Mouse (Mus musculus) c-Kit-positive CD71-positive TER-119-negative erythroid progenitor cells, embryonic 14.5 days (primary cell): ENCODE data around the gene Gm43191.
"Not testable (repeated sequence)": the region's sequence is repeated elsewhere in the genome, so short reads cannot be mapped to it uniquely, and the experiment has no call there.

Source experiments
- DNase-seq: peaks from one replicate; pipeline ENCODE4 v3.0.0-alpha.2; 2013; ENCODE audit warnings: low read depth

The Gm43191 gene

DNA sequence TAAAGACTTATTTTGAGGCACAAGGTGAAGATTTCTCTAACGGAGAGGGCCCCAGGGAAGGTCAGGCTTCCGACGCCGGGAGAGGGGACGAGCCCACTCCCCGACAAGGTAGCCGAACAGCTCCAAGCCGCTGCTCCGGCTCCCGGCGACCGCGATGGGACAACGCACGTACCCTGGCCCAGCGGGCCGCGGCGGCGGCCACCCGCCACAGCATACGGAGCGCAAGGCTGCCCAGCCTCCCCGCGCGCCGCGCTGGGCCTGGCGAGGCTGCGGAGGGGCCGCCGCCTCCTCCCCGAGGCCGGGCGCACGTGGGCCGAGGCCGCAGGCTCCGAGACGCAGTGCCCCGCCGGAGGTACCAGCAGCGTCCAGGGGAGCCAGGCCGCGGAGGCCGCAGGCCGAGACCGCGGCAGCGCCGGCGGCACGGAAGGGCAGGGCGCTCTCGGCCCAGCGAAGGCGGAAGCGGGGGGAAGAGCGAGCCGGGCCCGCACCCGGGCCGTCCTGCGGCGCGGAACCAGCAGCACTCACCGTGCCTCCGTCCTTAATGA lies 19.1 kb downstream of the Gm43191 start:
- DNase-seq, result no peak

DNA sequence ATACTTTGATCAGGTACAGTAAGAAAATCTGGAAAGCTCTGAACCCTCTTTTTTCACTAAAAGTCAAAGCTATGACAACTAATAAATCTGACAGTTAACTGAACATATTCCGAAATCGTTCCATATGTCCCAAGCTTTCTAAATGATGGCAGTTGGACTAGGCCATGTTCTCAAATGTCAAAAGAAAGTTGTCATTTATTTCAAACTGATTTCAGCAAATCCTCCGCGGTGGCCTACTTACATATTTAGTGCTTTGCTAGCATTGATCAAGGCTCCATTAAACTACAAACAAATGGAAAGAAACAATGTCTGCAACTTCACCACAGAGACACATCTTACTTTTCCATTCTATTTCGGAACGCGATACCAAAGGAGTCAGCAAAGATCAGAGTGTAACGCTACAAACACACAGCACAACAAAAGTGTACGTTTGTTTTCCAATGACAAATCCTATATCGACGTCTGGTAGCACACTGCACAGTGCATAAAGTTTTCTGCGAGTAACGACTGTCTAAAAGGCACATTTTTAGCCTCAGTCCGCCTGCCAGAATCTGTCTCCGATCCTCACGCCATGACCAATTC lies 19.7 kb downstream of the Gm43191 start:
- DNase-seq, result no peak

DNA sequence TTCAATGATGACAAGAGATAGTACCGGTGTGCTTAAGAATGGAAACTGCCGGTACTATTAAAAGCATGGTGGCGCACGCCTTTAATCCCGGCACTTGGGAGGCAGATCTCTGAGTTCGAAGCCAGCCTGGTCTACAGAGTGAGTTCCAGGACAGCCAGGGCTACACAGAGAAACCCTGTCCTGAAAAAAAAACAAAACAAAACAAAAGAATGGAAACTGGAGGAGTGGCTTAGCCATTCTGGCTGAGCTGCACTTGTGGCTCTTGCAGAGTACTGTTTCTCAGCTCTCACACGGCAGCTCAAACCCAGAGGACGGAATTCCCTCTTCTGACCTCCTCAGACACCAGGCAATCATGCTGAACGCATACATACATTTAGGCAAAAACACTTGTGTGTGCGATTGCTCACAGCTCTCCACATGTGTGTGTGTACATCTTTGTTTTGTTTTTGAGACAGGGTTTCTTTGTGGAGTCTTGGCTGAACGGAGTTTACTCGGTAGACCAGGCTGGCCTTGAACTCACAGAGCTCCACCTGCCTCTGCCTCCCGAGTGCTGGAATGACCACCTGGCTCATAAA lies 21.1 kb downstream of the Gm43191 start:
- DNase-seq, result no peak

DNA sequence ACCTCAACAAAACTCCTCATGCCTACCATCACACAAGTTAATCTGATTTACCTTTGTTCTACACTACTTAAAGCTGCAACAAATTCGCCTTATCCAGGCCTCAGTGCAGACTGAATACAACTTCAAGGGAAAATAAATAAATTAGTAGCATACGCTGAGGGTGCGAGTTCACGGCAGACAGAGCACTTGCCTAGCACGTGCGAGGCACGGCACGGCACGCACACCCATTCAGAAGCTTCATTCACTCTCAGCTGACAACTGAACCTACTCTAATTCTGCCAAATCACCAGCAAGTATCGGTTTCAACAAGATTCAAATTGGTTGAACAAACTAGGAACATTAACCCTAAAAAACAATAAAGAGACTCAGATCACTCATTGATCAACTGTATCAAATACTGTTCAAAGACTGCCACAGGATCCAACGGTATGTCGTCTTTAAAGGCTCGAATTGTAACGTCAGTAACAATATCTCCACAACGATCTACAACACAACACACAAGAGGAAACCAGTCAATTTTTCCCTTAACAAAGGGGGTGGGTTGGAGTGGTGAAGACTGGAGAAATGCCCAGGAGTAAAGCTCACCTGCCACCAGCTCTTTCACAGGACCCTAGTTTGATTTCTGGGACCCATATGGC lies 22.0 kb downstream of the Gm43191 start:
- no peak for DNase-seq

DNA sequence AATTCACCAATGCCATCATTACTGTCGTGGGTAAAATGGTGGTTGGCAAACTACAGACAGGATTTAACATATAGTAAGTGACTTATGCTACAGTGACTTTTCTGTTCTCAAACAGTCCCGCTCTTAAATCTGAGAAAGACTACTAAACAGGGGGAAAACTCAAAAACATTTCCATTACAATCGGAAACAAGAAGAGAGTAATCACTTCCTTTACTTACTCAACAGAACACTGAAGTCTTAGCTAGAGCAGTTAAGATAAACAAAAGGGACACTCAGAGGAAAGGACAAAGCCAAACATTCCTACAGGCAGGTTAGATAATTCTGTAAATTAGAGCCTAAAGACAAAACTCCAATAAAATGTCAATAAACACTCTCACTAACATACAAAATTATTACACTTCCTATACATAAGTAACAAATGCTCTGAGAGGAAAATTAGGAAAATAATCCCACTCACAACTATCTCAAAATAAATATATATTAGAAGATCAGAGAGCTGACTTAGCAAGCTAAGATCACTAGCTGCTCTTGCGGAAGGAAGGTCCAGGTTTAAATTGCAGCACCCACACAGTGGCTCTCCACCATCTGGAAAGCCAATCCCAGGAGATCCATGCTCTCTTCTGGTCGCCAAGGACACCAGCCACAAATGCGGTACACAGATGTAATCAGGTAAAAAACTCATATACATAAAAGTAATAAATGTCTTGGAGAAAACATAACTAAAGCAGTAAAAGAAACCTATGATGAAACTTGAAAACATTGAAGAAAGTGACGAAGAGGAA lies 24.7 kb downstream of the Gm43191 start:
- DNase-seq, result no peak

DNA sequence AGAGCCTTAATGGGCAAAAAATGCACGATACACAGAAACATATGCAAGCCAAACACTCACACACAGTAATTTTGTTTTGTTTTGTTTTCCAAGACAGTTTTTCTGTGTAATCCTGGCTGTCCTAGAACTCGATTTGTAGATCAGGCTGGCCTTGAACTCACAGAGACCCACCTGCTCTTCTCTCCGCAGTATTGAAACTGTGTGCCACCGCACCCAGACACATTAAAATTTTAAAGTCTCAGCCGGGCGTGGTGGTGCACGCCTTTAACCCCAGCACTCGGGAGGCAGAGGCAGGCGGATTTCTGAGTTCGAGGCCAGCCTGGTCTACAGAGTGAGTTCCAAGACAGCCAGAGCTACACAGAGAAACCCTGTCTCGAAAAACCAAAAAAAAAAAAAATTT lies 27.0 kb downstream of the Gm43191 start:
- not testable (repeated sequence) for DNase-seq

DNA sequence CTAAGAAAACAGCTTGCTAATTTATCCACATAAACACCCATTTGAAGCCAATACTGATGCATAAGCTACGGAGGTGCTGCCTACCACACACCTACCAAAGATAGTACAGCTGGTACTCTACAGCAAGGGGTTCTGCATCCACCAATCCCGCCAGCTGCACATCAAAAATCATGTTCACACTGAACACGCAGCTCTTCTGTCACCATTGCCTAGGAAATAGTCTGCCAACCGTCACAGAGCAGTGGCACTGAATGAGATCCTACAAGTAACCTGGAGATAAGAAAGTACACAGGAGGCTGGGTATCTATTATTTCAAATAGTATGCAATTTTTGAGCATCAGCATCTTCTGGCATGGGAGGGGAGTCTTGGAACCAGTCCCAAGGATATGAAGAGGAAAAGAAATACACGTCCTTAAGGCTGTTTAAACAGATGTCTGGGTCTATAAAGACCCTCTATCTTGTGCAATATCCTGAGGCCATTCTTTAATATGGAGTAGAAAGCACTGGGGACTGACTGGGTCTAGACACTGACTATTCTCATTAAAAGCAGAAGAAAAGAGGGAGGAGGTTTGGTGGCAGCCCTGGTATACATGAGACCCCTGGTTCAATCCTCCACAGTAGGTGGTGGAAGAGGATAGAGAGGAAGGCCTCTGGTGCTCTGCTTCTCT lies 27.6 kb downstream of the Gm43191 start:
- no peak for DNase-seq

DNA sequence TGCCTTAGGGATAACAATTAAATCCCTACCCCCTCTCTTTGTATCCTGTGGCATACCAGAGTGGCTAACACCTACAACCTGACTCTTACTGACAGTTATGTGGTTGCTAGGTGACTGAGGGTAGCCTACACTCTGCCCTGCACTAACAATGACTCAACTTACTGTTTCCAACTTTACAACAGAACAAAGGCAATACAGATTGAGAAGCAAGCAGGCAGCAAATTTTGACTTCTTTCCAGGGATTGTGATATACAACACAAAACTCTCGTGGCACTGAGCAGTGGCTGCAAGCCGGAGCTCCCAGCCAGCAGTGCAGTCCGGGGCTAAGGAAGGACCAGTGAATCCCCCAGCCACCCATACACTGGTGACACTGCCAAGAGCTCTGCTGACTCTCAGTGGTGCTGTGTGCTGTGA lies 29.0 kb downstream of the Gm43191 start:
- DNase-seq, result no peak

DNA sequence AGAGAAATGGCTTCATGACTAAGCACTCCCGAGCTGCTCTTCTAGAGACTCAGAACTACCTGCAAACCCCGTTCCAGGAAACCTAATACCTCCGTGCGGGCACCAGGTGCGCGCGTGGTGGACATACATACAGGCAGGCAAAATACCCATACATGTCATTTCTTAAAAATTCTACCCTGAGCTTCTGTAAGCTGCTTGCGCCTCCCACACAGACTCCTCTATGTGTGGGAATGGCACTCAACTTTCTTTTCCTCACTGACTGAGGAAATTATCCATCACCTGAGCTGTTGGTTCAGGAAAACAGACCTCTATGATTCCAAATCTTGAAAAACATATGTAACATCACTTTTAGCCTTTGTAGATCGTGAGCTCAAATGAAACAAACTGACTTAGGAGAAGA lies 30.4 kb downstream of the Gm43191 start:
- DNase-seq, result no peak

DNA sequence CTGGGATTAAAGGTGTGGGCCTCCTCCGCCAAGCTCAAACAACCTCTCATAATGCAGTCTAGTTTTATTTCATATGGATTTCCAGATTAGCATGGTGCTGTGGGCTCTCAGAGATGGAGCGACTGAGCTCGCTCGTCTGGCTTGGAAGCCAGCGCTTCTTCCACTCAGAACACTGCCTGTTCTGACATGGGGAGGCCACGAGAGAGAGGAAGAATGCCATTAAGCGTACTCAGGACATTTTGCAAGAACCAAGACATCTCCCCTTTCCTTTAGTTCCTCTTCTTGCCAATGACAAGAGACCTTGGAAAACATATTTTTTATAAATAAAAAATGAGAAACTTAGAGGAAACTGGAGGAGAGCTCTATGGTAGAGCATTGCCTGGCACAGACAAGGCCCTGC lies 32.3 kb downstream of the Gm43191 start:
- no peak for DNase-seq

DNA sequence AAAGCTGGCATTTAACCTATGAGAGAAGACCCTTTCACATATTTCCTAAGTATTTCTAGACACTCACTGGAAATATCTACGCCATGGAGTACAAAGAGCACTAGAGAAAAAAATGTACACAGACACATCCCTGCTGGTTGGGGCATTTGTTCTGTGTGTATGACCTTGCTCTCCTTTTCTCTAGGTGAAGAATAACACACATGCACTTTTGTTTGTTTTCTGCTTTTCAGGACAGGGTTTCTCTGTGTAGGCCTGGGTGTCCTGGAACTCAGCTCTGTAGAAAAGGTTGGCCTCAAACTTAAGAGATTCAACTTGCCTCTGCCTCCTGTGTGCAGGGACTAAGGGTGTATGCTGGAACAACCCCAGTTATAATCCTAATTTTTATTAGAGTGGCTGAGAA lies 34.7 kb downstream of the Gm43191 start:
- no peak for DNase-seq

DNA sequence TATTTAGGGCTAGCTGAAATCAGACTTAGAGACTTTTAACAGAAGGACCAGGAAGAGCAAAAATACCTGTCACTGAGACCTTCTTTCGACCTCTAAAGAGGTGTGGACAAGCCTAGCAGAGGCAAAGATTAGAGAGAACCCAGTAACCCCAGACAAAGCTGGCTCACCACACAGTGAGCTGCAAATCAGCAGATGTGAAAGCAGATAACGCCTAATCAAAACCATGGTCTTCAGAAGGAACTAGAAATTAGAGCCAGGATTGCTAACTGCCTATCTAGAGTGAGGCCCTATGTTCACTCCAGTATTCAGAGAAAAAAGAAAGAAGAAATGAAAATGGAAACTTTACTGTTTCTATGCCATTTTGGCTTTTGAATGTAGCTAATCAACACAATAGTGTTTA lies 38.7 kb downstream of the Gm43191 start:
- no peak for DNase-seq

DNA sequence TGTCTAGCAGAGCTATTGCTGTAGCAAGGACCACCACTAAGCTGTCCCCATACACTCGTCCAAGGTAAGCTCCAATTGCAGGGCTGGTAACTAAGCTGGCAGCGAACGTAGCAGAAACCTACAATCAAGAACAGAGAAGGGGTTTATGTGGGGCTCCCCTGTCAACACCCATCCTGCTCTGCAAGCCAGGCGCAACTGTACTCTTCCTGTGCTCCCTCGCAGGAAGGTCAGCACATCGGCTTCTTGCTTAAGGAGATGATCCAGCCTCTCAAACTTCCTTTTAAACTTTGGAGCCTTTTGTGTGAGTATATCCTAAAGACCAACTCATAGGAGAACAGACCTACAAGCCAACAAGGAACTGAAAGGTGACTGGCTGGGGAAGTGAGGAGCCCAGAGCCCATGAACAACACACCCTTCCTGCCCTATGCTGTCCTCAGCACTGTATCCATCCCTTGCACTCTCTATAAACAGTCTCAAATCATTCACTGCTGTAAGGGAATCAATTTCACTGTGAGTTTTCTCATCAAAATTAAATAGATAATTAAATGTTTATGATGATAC lies 39.2 kb downstream of the Gm43191 start:
- no peak for DNase-seq

DNA sequence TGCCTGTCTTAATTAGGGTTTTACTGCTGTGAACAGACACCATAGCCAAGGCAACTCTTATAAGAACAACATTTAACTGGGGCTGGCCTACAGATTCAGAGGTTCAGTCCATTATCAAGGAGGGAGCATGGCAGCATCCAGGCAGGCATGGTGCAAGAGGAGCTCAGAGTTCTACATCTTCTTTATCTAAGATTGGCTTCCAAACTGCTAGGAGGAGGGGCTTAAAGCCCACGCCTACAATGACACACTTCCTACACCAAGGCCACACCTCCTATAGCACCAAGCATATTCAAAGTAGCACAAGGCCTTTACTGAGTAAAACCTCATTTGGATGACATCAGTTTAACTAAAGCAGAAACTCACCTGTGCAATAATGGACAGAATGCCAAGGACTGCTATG lies 41.0 kb downstream of the Gm43191 start:
- no peak for DNase-seq

DNA sequence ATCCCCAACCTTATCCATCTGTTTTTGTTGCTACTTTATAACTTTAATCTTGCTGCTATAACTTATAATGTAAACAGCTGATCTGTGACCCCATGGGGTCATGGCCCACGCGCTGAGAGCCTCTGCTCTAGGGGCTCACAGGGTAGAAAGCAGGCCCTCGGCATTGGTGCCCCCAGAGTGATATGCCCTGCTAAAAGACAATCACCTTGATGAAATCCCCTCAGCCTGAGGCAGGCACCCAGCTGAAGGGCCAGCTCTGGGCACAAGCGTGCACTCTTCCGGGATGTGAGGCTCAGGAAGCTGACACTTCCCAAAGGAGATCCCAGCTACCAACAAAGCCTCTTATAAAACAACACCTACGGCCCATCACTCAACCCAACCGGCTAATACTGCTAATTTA lies 42.5 kb downstream of the Gm43191 start:
- no peak for DNase-seq

DNA sequence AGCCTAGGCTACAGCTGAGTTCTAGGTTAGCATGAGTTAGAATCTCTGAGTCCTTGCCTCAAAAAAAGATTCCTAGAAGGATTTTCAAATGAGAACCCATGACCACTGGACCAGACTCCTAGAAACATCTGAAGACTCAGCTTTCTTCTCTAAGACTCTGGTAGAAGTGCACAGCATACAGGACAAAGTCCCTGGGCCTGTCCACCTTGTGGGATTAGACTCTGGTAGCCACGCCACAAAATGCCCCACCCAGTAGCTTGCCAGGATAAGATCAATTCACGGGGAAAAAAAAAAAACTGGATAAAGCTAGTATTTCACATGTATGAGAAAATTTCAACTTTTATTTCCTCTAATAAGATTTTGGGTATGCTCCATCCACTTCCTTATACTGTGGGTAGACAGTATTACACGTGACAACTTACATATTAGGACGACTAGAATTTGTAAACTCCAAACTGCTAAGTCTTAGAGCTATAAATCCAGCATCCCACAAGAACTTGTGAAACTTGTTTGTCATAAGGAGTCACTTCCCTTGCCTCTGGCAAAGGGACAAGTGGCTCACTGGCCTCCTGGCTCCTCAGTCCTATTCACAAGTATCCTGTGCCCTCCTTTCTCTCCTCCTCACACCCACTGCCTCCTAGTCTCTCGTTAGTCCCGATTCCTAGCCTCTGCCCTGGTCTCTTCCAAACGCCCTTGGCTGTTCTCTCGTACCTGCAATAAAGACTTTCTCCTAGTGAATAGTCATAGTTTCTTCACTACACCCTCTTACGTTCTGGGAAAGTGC lies 43.2 kb downstream of the Gm43191 start:
- DNase-seq, result no peak

DNA sequence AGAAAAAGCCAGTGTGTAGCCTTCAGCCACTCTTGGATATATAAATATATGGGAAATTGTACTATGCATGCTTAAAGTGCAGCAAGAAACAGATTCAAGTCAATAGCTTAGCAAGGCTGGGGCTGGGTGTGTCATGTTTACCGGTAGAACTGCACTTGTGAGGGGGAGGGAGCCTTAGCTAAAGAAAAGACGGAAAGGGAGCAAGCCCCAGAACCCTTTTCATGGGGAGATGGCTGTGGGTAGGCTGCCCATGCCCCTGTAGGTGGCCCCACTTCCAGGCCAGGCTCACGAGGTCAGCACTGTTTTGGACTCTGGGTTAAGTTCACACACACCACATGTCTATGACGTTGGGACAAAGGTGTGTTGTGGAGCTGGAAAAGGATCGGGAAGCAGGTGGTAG lies 45.3 kb downstream of the Gm43191 start:
- no peak for DNase-seq

DNA sequence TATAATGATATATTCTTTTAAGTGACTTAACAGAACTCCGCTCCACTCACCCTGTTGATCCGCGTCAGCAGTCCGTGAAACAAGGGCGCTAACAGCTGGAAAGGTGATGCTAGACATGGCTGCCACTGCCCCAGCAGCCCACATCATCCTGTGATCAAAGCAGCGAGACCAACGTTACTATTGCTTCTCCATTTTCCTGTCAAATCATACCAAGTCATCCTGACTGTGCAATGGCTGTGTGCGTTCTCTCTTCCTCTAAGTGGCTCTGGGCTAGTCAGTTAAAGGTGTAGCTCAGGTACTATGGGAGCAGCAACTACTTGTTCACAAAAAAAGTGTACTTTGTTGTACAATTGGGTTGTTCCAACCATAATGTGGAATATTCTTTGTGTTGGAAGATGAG lies 46.2 kb downstream of the Gm43191 start:
- DNase-seq, result no peak

DNA sequence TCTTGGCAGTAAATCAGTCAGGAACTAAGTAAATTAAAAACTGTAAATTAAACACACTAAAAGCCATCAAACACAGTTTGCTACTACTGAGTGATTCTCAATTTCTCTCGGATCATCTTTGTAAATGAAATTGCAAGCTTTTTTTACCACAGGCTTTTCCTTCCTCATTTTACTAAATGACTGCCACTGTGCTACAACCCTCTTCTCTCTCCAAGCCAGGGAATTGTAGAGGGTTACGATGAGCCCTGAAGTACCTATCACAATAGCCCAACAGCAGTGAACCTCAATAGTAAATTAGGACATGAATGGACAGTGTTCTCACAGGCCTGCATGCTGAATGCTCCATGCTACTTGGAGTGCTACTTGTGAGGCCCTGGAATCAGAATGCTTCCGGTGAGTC lies 47.0 kb downstream of the Gm43191 start:
- DNase-seq, result no peak

DNA sequence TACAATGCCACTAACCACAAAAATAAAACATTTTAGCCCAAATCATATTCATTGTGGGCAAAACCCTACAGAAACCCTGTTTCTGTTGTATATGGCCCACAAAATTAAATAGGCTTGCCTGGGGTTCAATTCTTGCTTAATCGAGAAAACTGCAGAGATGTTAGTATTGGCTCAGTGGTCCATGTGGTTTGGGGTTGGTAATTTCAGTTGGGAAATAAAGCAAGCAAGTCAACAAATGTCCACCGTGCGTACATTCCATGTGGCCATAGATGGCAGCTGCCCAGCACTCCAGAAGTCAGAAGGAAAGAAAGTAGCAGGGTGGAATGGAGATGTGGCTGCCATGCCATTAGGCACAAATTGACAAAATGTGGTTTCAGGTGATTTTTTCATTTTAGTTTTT lies 48.1 kb downstream of the Gm43191 start:
- DNase-seq, result no peak

DNA sequence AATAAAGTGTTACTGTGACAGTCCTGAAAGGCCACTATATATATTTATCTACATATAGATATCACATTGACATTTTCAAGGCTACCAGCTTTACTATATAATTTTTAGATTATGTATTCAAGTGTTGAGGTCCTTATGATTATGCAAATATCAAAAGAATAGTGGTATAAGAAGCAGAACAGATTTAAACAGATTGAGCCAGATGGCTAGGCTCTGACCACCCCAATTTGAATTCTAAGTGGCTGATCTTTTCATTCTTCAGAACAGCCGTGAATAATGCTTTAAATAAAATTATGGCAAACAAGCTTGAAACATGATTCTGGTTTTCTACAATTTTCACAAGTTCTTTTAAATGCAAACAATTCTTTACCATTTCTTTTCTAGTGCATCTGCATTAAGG lies 49.6 kb downstream of the Gm43191 start:
- no peak for DNase-seq
